Mouse (Mus musculus) limb, embryonic 14.5 days (tissue): ENCODE measurements around the gene Rufy3. TPM values are rescaled to one million over a fixed set of nuclear protein-coding genes. Genes with fewer than 3 reads are reported as not detected.
A peak's percentile ranks its signal among the peaks of the same experiment; 100 is the strongest.

ENCODE experiments used
- ATAC-seq: fragments of 200-750 bp; cut with Nextera tagmentation; 2 replicates; pipeline ENCODE4 v1.8.0; 2017; ENCODE audit warnings: low read depth, moderate number of reproducible peaks, moderate TSS enrichment; ENCODE audit not compliant: low FRiP score
- DNase-seq: peaks from one replicate; pipeline ENCODE4 v3.0.0-alpha.2; 2015; ENCODE audit warnings: low spot score
- H3K27ac ChIP-seq: fragments of 300-500 bp; sonication (generic); replicated peaks from 2 replicates; pipeline ENCODE4 v1.5.1; 2014; ENCODE audit warnings: low read depth, mild to moderate bottlenecking, low read length, moderate library complexity, mixed read lengths
- H3K27me3 ChIP-seq: fragments of 300-500 bp; sonication (generic); 2 replicates; pipeline ENCODE4 v1.6.1; 2014; ENCODE audit warnings: low read length, mixed read lengths; ENCODE audit not compliant: control insufficient read depth, insufficient read depth
- H3K36me3 ChIP-seq: fragments of 300-500 bp; sonication (generic); 2 replicates; pipeline ENCODE4 v1.6.1; 2014; ENCODE audit warnings: mild to moderate bottlenecking, low read length, moderate library complexity, mixed read lengths; ENCODE audit not compliant: control insufficient read depth, insufficient read depth
- H3K4me1 ChIP-seq: fragments of 300-500 bp; sonication (generic); 2 replicates; pipeline ENCODE4 v1.6.1; 2014; ENCODE audit warnings: antibody characterized with exemption, low read length, mixed read lengths; ENCODE audit not compliant: control insufficient read depth, insufficient read depth
- H3K4me2 ChIP-seq: fragments of 300-500 bp; sonication (generic); replicated peaks from 2 replicates; pipeline ENCODE4 v1.6.1; 2014; ENCODE audit warnings: low read depth, mild to moderate bottlenecking, low read length, moderate library complexity; ENCODE audit not compliant: severe bottlenecking
- H3K4me3 ChIP-seq: fragments of 300-500 bp; sonication (generic); replicated peaks from 2 replicates; pipeline ENCODE4 v1.5.1; 2014; ENCODE audit warnings: low read length
- H3K9ac ChIP-seq: fragments of 300-500 bp; sonication (generic); 2 replicates; pipeline ENCODE4 v1.6.1; 2014; ENCODE audit warnings: mild to moderate bottlenecking, low read depth, low read length, moderate library complexity; ENCODE audit not compliant: severe bottlenecking
- H3K9me3 ChIP-seq: fragments of 300-500 bp; sonication (generic); 2 replicates; pipeline ENCODE4 v1.6.1; 2016; ENCODE audit warnings: low read length; ENCODE audit not compliant: control insufficient read depth
- POLR2A ChIP-seq: fragments of 200-500 bp; IDR thresholded peaks from 2 replicates; pipeline ENCODE4 v1.8.0; 2012; ENCODE audit warnings: inconsistent platforms, mild to moderate bottlenecking, moderate library complexity, borderline replicate concordance; ENCODE audit not compliant: insufficient read depth, insufficient read length; ENCODE audit errors: extremely low read depth
- WGBS: fragments of 180-500 bp; shearing (Covaris S2); extraction: QIAGEN DNeasy Blood & Tissue Kit; methylation state at CpG from one replicate; pipeline ENCODE4 v1.1.7; 2014; 5-methylcytosine and 5-hydroxymethylcytosine counted together
- polyA plus RNA-seq, 2 experiments: library from polyadenylated mRNA; depleted of rRNA in 1 of 2; stranded (reverse) in 1 of 2; unstranded in 1 of 2; fragments of >200 nt; fragmentation: Nextera tagmentation in 1 of 2; extraction: Ambion mirVana in 1 of 2; gene quantifications; 2 replicates each; pipeline versions ENCODE4 v1.2.1 to v1.2.3; 2012 to 2014

Gene Rufy3
- polyA plus RNA-seq, 2 experiments: 9.6 to 15.0 TPM

DNA sequence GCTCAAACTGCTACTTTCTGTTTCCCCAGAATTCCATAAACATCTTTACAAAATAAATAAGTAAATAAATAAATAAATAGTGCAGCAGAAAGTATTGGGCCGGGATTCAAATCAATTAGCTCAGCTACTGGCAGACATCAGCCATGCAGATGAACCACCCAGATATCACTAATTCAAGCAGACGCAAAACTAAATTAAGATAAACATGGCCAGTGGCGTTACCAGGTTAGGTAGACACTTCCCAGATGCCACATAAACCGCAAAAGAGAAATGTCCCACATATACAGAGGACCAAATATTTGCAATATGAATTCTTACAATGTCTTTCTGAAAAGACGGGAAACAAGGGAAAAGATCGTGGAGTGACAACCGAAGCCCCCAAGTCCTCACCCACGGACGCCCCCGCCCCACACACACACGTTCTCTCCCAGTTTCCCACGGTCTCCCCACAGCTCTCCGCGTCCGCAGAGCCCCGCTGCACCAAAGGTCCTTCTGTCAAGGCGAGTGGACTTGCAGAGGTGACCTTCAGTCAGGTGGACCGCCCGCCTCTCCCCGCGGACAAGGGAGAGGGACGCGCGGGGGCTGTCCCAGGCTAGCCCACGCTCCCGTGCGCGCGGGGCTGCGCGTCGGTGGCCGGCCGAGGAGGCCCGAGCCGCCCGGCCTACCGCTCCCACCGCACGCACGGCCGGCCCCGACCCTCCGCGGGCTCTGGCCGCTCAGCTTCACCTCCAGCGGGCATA is 110.0 kb downstream of the Rufy3 start:
- WGBS: under 1% methylated on average over 44 of the region's 47 CpGs
- DNase-seq: no peak
- TF ChIP-seq POLR2A: no peak

DNA sequence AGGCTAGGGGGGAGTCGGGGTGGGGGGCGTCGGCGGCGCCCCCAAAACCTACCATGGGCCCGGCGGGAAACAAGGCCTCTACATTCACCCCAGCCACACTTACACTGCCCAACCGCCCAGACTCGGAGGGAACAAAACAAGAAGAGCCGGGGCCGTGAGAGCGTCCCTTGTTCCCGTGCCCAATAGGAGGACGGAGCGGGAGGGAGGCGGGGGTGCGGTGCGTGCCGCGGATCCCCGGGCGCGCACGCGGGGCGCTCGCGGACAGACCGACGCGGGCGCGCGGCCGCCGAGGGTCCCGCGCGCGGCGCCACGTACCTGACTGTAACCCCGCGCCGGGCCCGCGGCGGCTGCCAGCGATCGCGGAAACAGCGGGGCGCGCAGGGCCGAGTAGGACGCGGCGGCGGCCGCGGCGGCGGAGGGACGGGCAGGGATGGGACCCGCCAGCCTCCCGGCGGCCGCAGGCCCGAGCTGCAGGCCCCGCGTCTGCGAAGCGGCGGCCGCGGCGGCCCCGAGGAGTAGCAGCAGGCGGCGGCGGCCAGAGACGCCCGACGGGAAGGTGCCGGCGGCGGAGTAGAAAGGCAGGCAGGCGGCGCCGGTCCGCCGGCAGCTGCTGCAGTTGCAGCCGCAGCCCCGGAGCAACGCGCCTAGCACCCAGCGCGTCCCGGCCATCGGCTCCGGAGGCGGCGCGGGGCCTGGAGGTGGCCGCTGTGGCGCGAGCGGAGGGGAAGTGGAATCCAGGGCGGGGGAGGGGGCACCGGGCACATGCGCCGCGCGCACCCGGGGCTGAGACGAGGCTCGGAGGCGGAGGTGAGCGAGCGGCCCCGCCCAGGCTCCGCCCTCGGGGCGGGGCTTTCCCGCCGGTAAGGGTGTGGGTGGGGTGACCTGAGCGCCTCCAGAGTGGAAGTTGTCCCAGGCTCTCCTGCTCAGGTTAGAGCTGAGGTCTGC is 110.9 kb downstream of the Rufy3 start, which contains the start of gene Grsf1:
Grsf1 (minus strand) TSS at position 729 of the 945 bp plus-strand sequence.
- H3K9ac ChIP-seq: peak within 1 kb of the TSS; percentile 99
- H3K27me3 ChIP-seq: no peaks in the 10 kb centered on the region
- H3K9me3 ChIP-seq: no peaks in the 10 kb centered on the region

More for the DNA sequence above, 110.0 kb downstream of the Rufy3 start:
- no peaks in the 10 kb centered on the region for H3K27me3 ChIP-seq
- H3K9me3 ChIP-seq: no peaks in the 10 kb centered on the region
- H3K36me3 ChIP-seq: peaks cover 27% of the 10 kb centered on the region
- peak overlapping the region; percentile 99 for H3K9ac ChIP-seq
- peak; percentile 1; the same call in 1 of the 2 replicates for ATAC-seq
- H3K27ac ChIP-seq: peak overlapping the region; percentile 93
- H3K4me1 ChIP-seq: peaks cover 15% of the 10 kb centered on the region
- peak overlapping the region; percentile 95 for H3K4me3 ChIP-seq
- H3K4me2 ChIP-seq: peak overlapping the region; percentile 81

DNA sequence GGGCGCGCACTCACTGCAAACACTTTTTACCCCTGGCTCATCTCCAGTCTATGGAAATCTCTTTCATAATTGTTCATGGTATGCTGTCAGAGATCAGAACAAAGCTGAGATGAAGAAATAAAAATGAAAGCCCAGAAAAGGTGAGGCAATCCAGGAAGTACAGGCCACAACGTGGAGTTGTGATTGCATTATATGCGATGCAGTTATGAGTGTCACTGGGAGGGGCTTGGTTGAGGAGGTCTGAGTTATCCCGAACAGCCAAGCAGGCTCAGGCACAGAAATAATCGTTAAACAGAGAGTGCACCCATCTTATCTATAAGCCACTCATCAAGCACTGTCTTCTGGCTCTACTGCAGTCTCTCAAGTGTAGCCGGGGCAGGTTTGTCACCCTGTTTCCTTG is 114.1 kb downstream of the Rufy3 start:
- Histone ChIP-seq H3K9ac (no peak overlapping the region), H3K27ac (no peak overlapping the region), H3K4me2 (no peak overlapping the region), H3K4me1 (peaks cover 9% of the 10 kb centered on the region), H3K36me3 (no peaks in the 10 kb centered on the region), H3K4me3 (no peak overlapping the region), H3K27me3 (no peaks in the 10 kb centered on the region), H3K9me3 (no peaks in the 10 kb centered on the region)
- ATAC-seq: no peak
- DNase-seq: no peak
- TF ChIP-seq POLR2A: no peak
- WGBS: 38% methylated on average over 7 of the region's 7 CpGs

More for the DNA sequence above, 110.9 kb downstream of the Rufy3 start, which contains the start of gene Grsf1:
- Histone ChIP-seq H3K27ac (peak within 1 kb of the TSS; percentile 93), H3K4me2 (peak within 1 kb of the TSS; percentile 81), H3K4me1 (peaks cover 15% of the 10 kb centered on the region), H3K36me3 (peaks cover 19% of the 10 kb centered on the region), H3K4me3 (peak within 1 kb of the TSS; percentile 95)
- peak; percentile 73 for TF ChIP-seq POLR2A
- 5% methylated on average over 43 of the region's 127 CpGs for WGBS
- peak; percentile 88 for DNase-seq
- ATAC-seq: peak; percentile 89

DNA sequence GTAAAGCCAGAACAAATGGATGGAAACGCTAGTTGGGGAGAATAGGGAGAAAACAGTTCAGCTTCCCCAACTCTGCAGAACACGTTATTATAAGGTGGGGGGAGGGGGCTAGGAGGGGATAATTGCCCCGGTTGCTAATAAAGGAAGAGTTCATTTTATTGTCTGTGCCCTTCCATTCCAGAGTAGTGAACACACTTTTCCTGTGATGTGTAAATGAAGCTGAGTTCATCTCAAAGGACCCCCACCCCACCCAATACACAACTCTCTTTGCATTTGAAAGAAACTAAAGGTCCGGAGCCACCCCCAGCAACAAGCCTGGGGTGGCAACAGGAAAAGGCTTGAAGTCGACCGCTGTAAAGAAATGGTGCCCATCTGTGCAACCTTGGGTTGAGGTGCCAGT is 114.5 kb downstream of the Rufy3 start:
- H3K9ac ChIP-seq: no peak overlapping the region
- no peak for ATAC-seq
- H3K4me2 ChIP-seq: no peak overlapping the region
- DNase-seq: no peak
- TF ChIP-seq POLR2A: no peak
- WGBS: 13% methylated on average over 6 of the region's 6 CpGs
- no peak overlapping the region for H3K27ac ChIP-seq
- H3K4me1 ChIP-seq: peaks cover 6% of the 10 kb centered on the region
- H3K9me3 ChIP-seq: no peaks in the 10 kb centered on the region
- H3K36me3 ChIP-seq: no peaks in the 10 kb centered on the region
- no peaks in the 10 kb centered on the region for H3K27me3 ChIP-seq
- H3K4me3 ChIP-seq: no peak overlapping the region

DNA sequence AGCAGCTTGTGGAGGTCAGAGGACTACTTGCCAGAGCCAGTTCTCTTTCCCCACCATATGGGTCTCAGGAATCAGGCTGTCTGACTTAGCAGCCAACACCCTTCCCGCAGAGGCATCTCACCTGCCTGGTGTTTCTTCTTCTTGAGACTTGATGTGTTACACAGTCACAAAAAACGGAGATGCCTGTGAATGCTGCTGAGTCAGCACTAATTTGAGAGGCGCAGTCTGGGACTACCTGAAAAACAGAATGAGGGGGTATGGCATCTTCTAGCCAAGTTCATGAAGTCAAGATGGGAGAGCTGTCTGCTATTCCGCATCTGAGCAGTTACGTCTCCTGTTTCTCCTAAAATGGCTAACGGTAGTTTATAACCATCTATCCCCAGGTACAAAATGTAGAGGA is 115.7 kb downstream of the Rufy3 start:
- no peaks in the 10 kb centered on the region for H3K27me3 ChIP-seq
- no peak for TF ChIP-seq POLR2A
- H3K36me3 ChIP-seq: no peaks in the 10 kb centered on the region
- ATAC-seq (no peak), DNase-seq (no peak)
- WGBS: 82% methylated on average over 6 of the region's 6 CpGs
- H3K9ac ChIP-seq: no peak overlapping the region
- H3K4me2 ChIP-seq: no peak overlapping the region
- H3K27ac ChIP-seq: no peak overlapping the region
- no peaks in the 10 kb centered on the region for H3K9me3 ChIP-seq
- H3K4me1 ChIP-seq: no peaks in the 10 kb centered on the region; the same call in 1 of the 2 replicates
- H3K4me3 ChIP-seq: no peak overlapping the region
